Mouse (Mus musculus): ENCODE measurements around the gene Ubac1. TPM values are rescaled to one million over a fixed set of nuclear protein-coding genes. Genes with fewer than 3 reads are reported as not detected.

The Ubac1 gene
- polyA plus RNA-seq, 1 experiment from 2014 or later: 139 TPM

GRCm38 (mm10) chr2:26034344-26035050 is 12.9 kb upstream of the Ubac1 start:
- no peak overlapping the region for H3K4me3 ChIP-seq (replicated peaks; ENCODE audit: low read length)
- H3K9ac ChIP-seq: no peak overlapping the region
- no peaks in the 10 kb centered on the region for H3K9me3 ChIP-seq (ENCODE audit: control insufficient read depth, low read length)
- DNase-seq (ENCODE audit: low spot score) (no peak), ATAC-seq (ENCODE audit: low FRiP score) (no peak)
- no peak overlapping the region for H3K4me2 ChIP-seq (replicated peaks)
- 82% methylated on average over 15 of the region's 15 CpGs for WGBS
- no peaks in the 10 kb centered on the region for H3K4me1 ChIP-seq (replicated peaks; ENCODE audit: control insufficient read depth, insufficient read depth, low read length)
- no peaks in the 10 kb centered on the region for H3K27me3 ChIP-seq (ENCODE audit: control insufficient read depth, insufficient read depth, low read length)
- H3K36me3 ChIP-seq (replicated peaks; ENCODE audit: control insufficient read depth, insufficient read depth): no peaks in the 10 kb centered on the region
- H3K27ac ChIP-seq: no peak overlapping the region

DNA sequence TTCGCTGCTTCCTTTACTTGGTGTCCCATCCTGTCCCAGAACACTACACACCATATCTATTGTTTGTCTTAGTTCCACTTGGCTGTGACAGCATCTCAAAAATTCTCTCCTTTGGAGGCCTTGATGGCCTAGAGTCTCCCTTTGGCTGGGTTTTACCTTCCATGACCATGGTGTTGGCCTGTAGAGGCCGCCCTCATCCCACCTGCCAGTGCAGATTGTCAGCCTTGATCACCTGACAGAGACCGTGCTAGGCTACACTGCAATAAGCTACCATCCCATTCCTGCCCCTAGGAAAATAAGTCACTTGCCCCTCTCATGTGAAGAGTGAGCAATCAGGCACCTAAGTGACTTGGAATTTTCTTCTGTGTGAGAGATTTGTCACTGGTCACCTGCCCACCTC is 8.7 kb upstream of the Ubac1 start:
- Histone ChIP-seq H3K36me3 (replicated peaks; ENCODE audit: control insufficient read depth, insufficient read depth) (no peaks in the 10 kb centered on the region), H3K4me2 (replicated peaks) (no peak overlapping the region), H3K27ac (no peak overlapping the region), H3K4me1 (replicated peaks; ENCODE audit: control insufficient read depth, insufficient read depth, low read length) (no peaks in the 10 kb centered on the region), H3K9me3 (ENCODE audit: control insufficient read depth, low read length) (no peaks in the 10 kb centered on the region), H3K27me3 (ENCODE audit: control insufficient read depth, insufficient read depth, low read length) (no peaks in the 10 kb centered on the region), H3K4me3 (replicated peaks; ENCODE audit: low read length) (no peak overlapping the region), H3K9ac (no peak overlapping the region)
- no peak for DNase-seq (ENCODE audit: low spot score)
- no peak for ATAC-seq (ENCODE audit: low FRiP score)
- 45% methylated on average over 3 of the region's 3 CpGs for WGBS

DNA sequence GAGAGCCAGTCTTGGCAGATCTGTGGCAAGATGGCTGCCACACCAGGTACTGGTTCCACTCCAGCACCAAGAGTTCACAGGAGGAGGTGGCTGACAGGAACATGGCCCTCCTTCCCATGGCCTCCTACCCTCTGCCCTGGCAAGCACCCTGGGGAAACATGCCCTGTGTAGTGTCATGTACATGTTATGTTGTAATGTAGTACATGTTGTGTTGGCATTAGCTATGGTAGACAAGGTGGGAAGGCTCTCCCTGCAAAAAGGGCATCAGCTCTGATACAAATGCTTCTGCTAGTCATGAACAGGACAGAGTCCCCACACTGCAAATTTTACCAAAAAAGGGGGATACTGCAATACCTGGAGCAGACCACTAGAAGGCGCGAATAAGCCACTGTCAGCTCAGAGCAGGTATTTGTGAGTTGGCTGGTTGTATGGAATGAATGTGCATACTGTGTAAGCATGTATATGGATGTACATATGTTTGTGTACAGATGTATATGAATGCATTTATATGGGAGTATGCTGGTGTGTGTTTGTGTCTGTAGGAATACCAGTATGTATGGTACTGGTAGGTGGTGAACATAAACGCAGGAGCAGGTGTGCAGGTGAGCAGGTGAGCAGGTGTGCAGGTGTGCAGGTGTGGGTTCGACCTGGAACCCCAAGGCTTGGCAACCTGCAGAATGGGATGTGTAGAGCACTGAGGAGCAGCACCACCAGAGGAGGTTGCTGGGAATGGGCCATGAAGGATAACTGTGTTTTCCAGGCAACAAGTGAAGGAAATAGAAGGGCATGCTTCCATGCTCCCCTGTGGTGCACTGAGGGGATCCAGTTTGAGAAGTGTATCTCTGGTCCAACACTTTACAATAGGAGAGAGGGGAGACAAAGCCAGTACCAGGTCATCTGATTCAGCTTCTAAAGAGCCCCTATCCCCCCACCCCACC is 2.9 kb upstream of the Ubac1 start:
- peak; percentile 78 for DNase-seq (ENCODE audit: low spot score)
- Histone ChIP-seq H3K27me3 (ENCODE audit: control insufficient read depth, insufficient read depth, low read length) (no peaks in the 10 kb centered on the region), H3K27ac (no peak overlapping the region), H3K4me1 (replicated peaks; ENCODE audit: control insufficient read depth, insufficient read depth, low read length) (peaks cover 11% of the 10 kb centered on the region), H3K4me3 (replicated peaks; ENCODE audit: low read length) (no peak overlapping the region), H3K9me3 (ENCODE audit: control insufficient read depth, low read length) (no peaks in the 10 kb centered on the region), H3K4me2 (replicated peaks) (no peak overlapping the region), H3K36me3 (replicated peaks; ENCODE audit: control insufficient read depth, insufficient read depth) (no peaks in the 10 kb centered on the region), H3K9ac (no peak overlapping the region)
- no peak for ATAC-seq (ENCODE audit: low FRiP score)
- 34% methylated on average over 4 of the region's 4 CpGs for WGBS

DNA sequence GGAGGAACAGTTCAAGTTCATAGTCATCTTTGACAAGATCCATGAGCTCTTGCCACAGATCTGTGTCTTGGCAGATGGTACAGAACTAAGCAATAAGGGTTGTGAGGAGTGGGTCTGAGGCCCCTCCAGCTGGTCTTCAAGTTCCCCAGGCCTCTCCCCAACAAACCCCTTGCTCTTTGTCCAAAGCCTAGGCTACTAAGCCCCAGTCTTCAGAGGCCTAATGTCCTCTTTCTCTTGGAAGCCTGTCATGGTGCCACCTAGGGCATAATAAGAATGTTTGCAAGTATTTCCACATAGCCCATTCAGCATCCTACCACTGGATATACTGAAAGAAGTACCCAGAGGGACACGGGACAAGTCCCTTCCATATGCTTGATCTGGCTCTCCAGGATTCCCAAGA is 1.1 kb upstream of the Ubac1 start:
- H3K4me1 ChIP-seq (replicated peaks; ENCODE audit: control insufficient read depth, insufficient read depth, low read length): peaks cover 11% of the 10 kb centered on the region

DNA sequence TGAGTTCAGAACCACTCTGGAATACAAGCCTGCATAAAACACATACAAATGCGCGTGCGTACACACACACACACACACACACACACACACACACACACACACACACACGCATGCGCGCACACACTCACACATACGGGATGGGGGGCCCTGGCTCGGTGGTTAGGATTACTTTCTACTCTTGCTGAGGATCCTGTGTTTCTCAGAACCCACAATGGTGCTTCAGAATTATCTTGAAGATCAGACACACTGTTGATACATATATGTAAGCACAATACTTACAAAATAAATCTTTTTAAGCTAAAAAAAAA is 665 bp upstream of the Ubac1 start:
- ATAC-seq (ENCODE audit: low FRiP score) (peak; percentile 10; the same call in 1 of the 2 replicates), DNase-seq (ENCODE audit: low spot score) (no peak)
- Histone ChIP-seq H3K9ac (peak overlapping the region; percentile 46; the same call in 1 of the 2 replicates), H3K36me3 (replicated peaks; ENCODE audit: control insufficient read depth, insufficient read depth) (no peaks in the 10 kb centered on the region), H3K27me3 (ENCODE audit: control insufficient read depth, insufficient read depth, low read length) (no peaks in the 10 kb centered on the region), H3K4me2 (replicated peaks) (peak overlapping the region; percentile 32), H3K4me1 (replicated peaks; ENCODE audit: control insufficient read depth, insufficient read depth, low read length) (peaks cover 11% of the 10 kb centered on the region), H3K4me3 (replicated peaks; ENCODE audit: low read length) (no peak overlapping the region), H3K9me3 (ENCODE audit: control insufficient read depth, low read length) (no peaks in the 10 kb centered on the region), H3K27ac (0 out of 2 replicates have a peak overlapping the region, but pooled peaks have one; percentile 46)
- 83% methylated on average over 8 of the region's 8 CpGs for WGBS

More for the DNA sequence above, 1.1 kb upstream of the Ubac1 start:
- no peaks in the 10 kb centered on the region for H3K36me3 ChIP-seq (replicated peaks; ENCODE audit: control insufficient read depth, insufficient read depth)
- H3K9ac ChIP-seq: no peak overlapping the region
- no peak for ATAC-seq (ENCODE audit: low FRiP score)
- H3K27ac ChIP-seq: no peak overlapping the region
- no peaks in the 10 kb centered on the region for H3K27me3 ChIP-seq (ENCODE audit: control insufficient read depth, insufficient read depth, low read length)
- no peak for DNase-seq (ENCODE audit: low spot score)
- 92% methylated on average over 1 of the region's 1 CpGs for WGBS
- no peaks in the 10 kb centered on the region for H3K9me3 ChIP-seq (ENCODE audit: control insufficient read depth, low read length)
- H3K4me3 ChIP-seq (replicated peaks; ENCODE audit: low read length): no peak overlapping the region
- H3K4me2 ChIP-seq (replicated peaks): no peak overlapping the region

- ATAC-seq (ENCODE audit: low FRiP score) (peak; percentile 14; the same call in 1 of the 2 replicates), DNase-seq (ENCODE audit: low spot score) (peak; percentile 30)
- peak overlapping the region; percentile 91 for H3K4me3 ChIP-seq (replicated peaks; ENCODE audit: low read length)
- peak overlapping the region; percentile 86 for H3K27ac ChIP-seq
- no peaks in the 10 kb centered on the region for H3K27me3 ChIP-seq (ENCODE audit: control insufficient read depth, insufficient read depth, low read length)
- no peaks in the 10 kb centered on the region for H3K9me3 ChIP-seq (ENCODE audit: control insufficient read depth, low read length)
- peak overlapping the region; percentile 90 for H3K9ac ChIP-seq
- peak overlapping the region; percentile 94 for H3K4me2 ChIP-seq (replicated peaks)
- H3K36me3 ChIP-seq (replicated peaks; ENCODE audit: control insufficient read depth, insufficient read depth): 0 out of 2 replicates have a peak, but pooled peaks cover 4% of the 10 kb centered on the region
- 2% methylated on average over 38 of the region's 38 CpGs for WGBS
- peaks cover 11% of the 10 kb centered on the region for H3K4me1 ChIP-seq (replicated peaks; ENCODE audit: control insufficient read depth, insufficient read depth, low read length)
Observed at GRCm38 (mm10) chr2:26020714-26021560, 610 bp downstream of the Ubac1 start.

DNA sequence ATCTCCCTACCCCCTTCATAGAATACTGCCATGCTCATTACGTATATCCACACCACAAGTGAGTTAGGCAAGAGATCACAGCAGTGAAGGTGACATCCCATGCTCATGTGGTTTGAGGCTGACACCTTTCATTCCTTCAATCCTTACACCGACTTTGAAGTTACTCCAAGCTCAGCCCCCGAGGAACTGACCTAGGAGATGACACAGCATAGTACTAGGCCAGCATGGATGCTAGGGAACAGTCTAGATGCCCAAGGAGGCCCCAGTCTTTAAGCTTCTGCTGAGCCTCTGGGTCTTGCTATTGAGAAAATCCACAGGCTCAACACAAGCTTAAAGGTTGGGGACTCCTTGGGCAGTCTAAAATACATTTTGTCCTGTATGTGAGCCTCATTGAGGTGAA is 1.6 kb downstream of the Ubac1 start:
- no peak for ATAC-seq (ENCODE audit: low FRiP score)

GRCm38 (mm10) chr2:26017326-26017725 is 4.2 kb downstream of the Ubac1 start:
- H3K36me3 ChIP-seq (replicated peaks; ENCODE audit: control insufficient read depth, insufficient read depth): peaks cover 32% of the 10 kb centered on the region
- DNase-seq (ENCODE audit: low spot score): no peak
- 69% methylated on average over 4 of the region's 4 CpGs for WGBS
- peaks cover 11% of the 10 kb centered on the region for H3K4me1 ChIP-seq (replicated peaks; ENCODE audit: control insufficient read depth, insufficient read depth, low read length)
- no peak overlapping the region for H3K4me2 ChIP-seq (replicated peaks)
- H3K9ac ChIP-seq: no peak overlapping the region
- no peak overlapping the region for H3K4me3 ChIP-seq (replicated peaks; ENCODE audit: low read length)
- H3K27ac ChIP-seq: no peak overlapping the region
- no peak for ATAC-seq (ENCODE audit: low FRiP score)
- H3K9me3 ChIP-seq (ENCODE audit: control insufficient read depth, low read length): no peaks in the 10 kb centered on the region
- H3K27me3 ChIP-seq (ENCODE audit: control insufficient read depth, insufficient read depth, low read length): no peaks in the 10 kb centered on the region

More for the DNA sequence above, 1.6 kb downstream of the Ubac1 start:
- DNase-seq (ENCODE audit: low spot score): no peak
- peaks cover 11% of the 10 kb centered on the region; the same call in 1 of the 2 replicates for H3K36me3 ChIP-seq (replicated peaks; ENCODE audit: control insufficient read depth, insufficient read depth)
- 89% methylated on average over 3 of the region's 3 CpGs for WGBS
- H3K9me3 ChIP-seq (ENCODE audit: control insufficient read depth, low read length): no peaks in the 10 kb centered on the region
- H3K4me3 ChIP-seq (replicated peaks; ENCODE audit: low read length): no peak overlapping the region
- H3K27ac ChIP-seq: no peak overlapping the region
- H3K4me2 ChIP-seq (replicated peaks): peak overlapping the region; percentile 94
- H3K27me3 ChIP-seq (ENCODE audit: control insufficient read depth, insufficient read depth, low read length): no peaks in the 10 kb centered on the region
- H3K4me1 ChIP-seq (replicated peaks; ENCODE audit: control insufficient read depth, insufficient read depth, low read length): peaks cover 11% of the 10 kb centered on the region
- H3K9ac ChIP-seq: no peak overlapping the region; the same call in 1 of the 2 replicates
